10 mouse cellular contexts compared by ENCODE assay signal in genomic region chr5:105704573-105704972, GRCm38 (mm10). TPM values are rescaled to one million over a fixed set of nuclear protein-coding genes. Genes with fewer than 3 reads are reported as not detected.
DNase-seq lines count a peak whose midpoint lies in the region; ATAC-seq lines count a peak whose summit lies in the region.
"Had no signal": no experiment of that assay in that cellular context is flagged by ENCODE, and none has a peak within 500 bp of the region (broad histone marks: within the 10 kb centered on the region; RNA-seq: fewer than 3 reads in every experiment).

No protein-coding gene starts in this region.

- WGBS in liver, embryonic 12.5 days (ENCODE audit: insufficient replicate concordance): 66% methylated on average over 9 of the region's 9 CpGs

- H3K4me2 ChIP-seq in liver, embryonic 12.5 days: no peak overlapping the region

- H3K9ac ChIP-seq in liver, embryonic 12.5 days: no peak overlapping the region
- H3K9ac ChIP-seq: liver, embryonic 14.5 days had no signal

- H3K27me3 ChIP-seq in liver, embryonic 12.5 days (replicated peaks): peaks cover 11% of the 10 kb centered on the region

- no peak overlapping the region for H3K27ac ChIP-seq in liver, embryonic 12.5 days
- H3K27ac ChIP-seq: liver, embryonic 14.5 days had no signal

- peak; percentile 22 for DNase-seq in gastrocnemius, postnatal 25 days
- DNase-seq in gastrocnemius, postnatal 10 days: no peak
- DNase-seq in liver: peak; percentile 21
- peak; percentile 46 to 58 for DNase-seq in heart, adult 9 months (ENCODE audit: low spot score in 2 of 2)
- peak; percentile 62 for DNase-seq in kidney, postnatal 10 days
- no peak for DNase-seq in left cerebral cortex, adult 18-20 months (ENCODE audit: low spot score in 2 of 2)
- DNase-seq: layer of hippocampus, postnatal 36 days; right cerebral cortex, postnatal 4 days had no signal

- ATAC-seq in liver, embryonic 12.5 days: no peak

- no peak overlapping the region for H3K4me3 ChIP-seq in liver, embryonic 12.5 days

- peaks cover 65% of the 10 kb centered on the region for H3K4me1 ChIP-seq in liver, embryonic 12.5 days

- H3K9me3 ChIP-seq in liver, embryonic 12.5 days (replicated peaks): no peaks in the 10 kb centered on the region

- no peaks in the 10 kb centered on the region for H3K36me3 ChIP-seq in liver, embryonic 12.5 days

RNA-seq across cellular contexts. Expression of gene Lrrc8d, which starts 4.8 kb away (rescaled TPM):
- total RNA-seq in gastrocnemius, postnatal 25 days (2021): 1 to 10 TPM; 4.5 to 4.7 TPM
- 10 to 100 TPM; 10.8 to 11.1 TPM for total RNA-seq in gastrocnemius, postnatal 10 days (2021)
- 14.5 and 15.4 TPM in 2 replicates for polyA plus RNA-seq in liver, embryonic 12.5 days (2016; fragmentation: Nextera tagmentation; extraction: Ambion mirVana)
- total RNA-seq in left cerebral cortex, adult 18-20 months (2021): 10 to 100 TPM; 32.7 to 35.0 TPM

Comparison
In these comparisons a context has a peak if more than half of its experiments do, and no peak if none do; other contexts are left out.
1. DNase-seq: peak in gastrocnemius, postnatal 25 days (single experiment), liver (single experiment), heart, adult 9 months (2 of 2) and kidney, postnatal 10 days (single experiment); none in gastrocnemius, postnatal 10 days (single experiment) and left cerebral cortex, adult 18-20 months (0 of 2).